Mouse (Mus musculus) stomach, postnatal 0 days (tissue): ENCODE measurements around the gene Ldlrad3. TPM values are rescaled to one million over a fixed set of nuclear protein-coding genes. Genes with fewer than 3 reads are reported as not detected.

Source experiments
- ATAC-seq: fragments of 200-750 bp; cut with Nextera tagmentation; 2 replicates; pipeline ENCODE4 v1.8.0; 2017; ENCODE audit not compliant: low FRiP score, low TSS enrichment
- DNase-seq: peaks from one replicate; pipeline ENCODE4 v3.0.0-alpha.2; 2016; ENCODE audit warnings: low spot score
- H3K27ac ChIP-seq: fragments of 300-500 bp; sonication (generic); replicated peaks from 2 replicates; pipeline ENCODE4 v1.5.1; 2014; ENCODE audit warnings: mild to moderate bottlenecking, control low read depth
- H3K27me3 ChIP-seq: fragments of 300-500 bp; sonication (generic); 2 replicates; pipeline ENCODE4 v1.6.1; 2014; ENCODE audit warnings: low read length; ENCODE audit not compliant: control insufficient read depth, insufficient read depth
- H3K36me3 ChIP-seq: fragments of 300-500 bp; sonication (generic); 2 replicates; pipeline ENCODE4 v1.6.1; 2014; ENCODE audit warnings: low read length, mixed read lengths; ENCODE audit not compliant: control insufficient read depth, insufficient read depth
- H3K4me1 ChIP-seq: fragments of 300-500 bp; sonication (generic); replicated peaks from 2 replicates; pipeline ENCODE4 v1.6.1; 2014; ENCODE audit warnings: antibody characterized with exemption; ENCODE audit not compliant: control insufficient read depth, insufficient read depth
- H3K4me2 ChIP-seq: fragments of 300-500 bp; sonication (generic); replicated peaks from 2 replicates; pipeline ENCODE4 v1.6.1; 2014; ENCODE audit warnings: low read depth, mild to moderate bottlenecking, control low read depth, moderate library complexity
- H3K4me3 ChIP-seq: fragments of 300-500 bp; sonication (generic); 2 replicates; pipeline ENCODE4 v1.5.1; 2014; ENCODE audit warnings: low read depth, low read length, control low read depth
- H3K9ac ChIP-seq: fragments of 300-500 bp; sonication (generic); 2 replicates; pipeline ENCODE4 v1.6.1; 2014; ENCODE audit warnings: mild to moderate bottlenecking, low read length, control low read depth, mixed read lengths
- H3K9me3 ChIP-seq: fragments of 300-500 bp; sonication (generic); 2 replicates; pipeline ENCODE4 v1.6.1; 2016; ENCODE audit warnings: low read length; ENCODE audit not compliant: control insufficient read depth
- CTCF ChIP-seq: IDR thresholded peaks from 2 replicates; pipeline ENCODE4 v1.5.1; 2016; ENCODE audit warnings: antibody characterized with exemption, low read depth, mild to moderate bottlenecking, moderate library complexity
- EP300 ChIP-seq: optimal IDR thresholded peaks from 2 replicates; pipeline ENCODE3; 2016; ENCODE audit warnings: antibody characterized with exemption
- whole genome bisulfite sequencing: fragments of 180-500 bp; shearing (Covaris S2); extraction: QIAGEN DNeasy Blood & Tissue Kit; methylation state at CpG from one replicate; pipeline ENCODE4 v1.1.7; 2014; 5-methylcytosine and 5-hydroxymethylcytosine counted together
- polyA plus RNA-seq: library from polyadenylated mRNA; unstranded; fragments of >200 nt; fragmentation: Nextera tagmentation; extraction: Ambion mirVana; gene quantifications from 2 replicates; pipeline ENCODE4 v1.2.1, GENCODE M21; 2015

The Ldlrad3 gene
- polyA plus RNA-seq, 1 experiment from 2014 or later = 20.5 TPM

DNA sequence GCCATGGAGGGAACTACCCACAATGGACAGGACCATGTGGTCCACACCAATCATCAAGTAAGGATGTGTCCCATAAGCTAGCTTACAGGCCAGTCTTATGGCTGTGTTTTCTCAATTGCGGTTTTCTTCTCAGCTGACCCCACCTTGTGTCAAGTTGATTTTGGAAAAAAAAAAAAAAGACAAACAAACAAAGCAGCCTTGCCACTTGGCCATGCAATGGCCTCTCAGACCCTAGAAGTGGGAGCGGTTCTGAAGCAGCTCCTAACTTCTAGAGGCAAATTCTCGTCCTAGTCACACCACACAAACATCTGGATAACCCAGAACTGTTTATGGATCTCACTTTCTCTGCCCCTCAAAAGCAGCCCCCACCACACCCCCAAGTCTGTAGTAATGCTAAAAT lies 41.1 kb downstream of the Ldlrad3 start:
- H3K9me3 ChIP-seq = no peaks in the 10 kb centered on the region
- no peak overlapping the region for H3K9ac ChIP-seq
- no peaks in the 10 kb centered on the region for H3K27me3 ChIP-seq
- ATAC-seq (no peak), DNase-seq (no peak)
- H3K4me3 ChIP-seq = no peak overlapping the region
- 66% methylated on average over 3 of the region's 3 CpGs for WGBS
- H3K4me1 ChIP-seq = peaks cover 6% of the 10 kb centered on the region
- no peak overlapping the region for H3K27ac ChIP-seq
- TF ChIP-seq CTCF (no peak), EP300 (no peak)
- no peaks in the 10 kb centered on the region for H3K36me3 ChIP-seq
- H3K4me2 ChIP-seq = no peak overlapping the region

DNA sequence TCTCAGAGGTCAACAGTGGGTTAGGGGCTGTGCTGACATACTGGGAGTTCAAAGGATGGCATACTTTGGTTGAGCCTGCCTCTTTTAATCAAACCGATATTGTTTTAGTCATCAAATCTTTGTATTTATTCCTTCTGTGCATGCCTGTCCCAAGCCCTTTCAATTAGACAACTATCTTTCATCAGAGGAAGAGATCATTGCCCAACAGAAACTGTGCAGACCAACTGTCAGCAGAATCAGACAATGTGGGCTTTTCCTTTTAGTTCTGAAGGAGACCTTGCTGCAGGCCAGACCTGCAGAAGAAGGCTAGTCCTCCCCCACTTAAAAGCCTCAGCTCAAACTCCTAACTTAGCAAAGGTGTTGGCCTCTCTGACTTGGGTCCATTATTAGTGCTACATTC lies 41.9 kb downstream of the Ldlrad3 start:
- Histone ChIP-seq H3K4me3 (no peak overlapping the region), H3K9me3 (no peaks in the 10 kb centered on the region), H3K27me3 (no peaks in the 10 kb centered on the region), H3K4me2 (no peak overlapping the region), H3K36me3 (no peaks in the 10 kb centered on the region), H3K27ac (no peak overlapping the region), H3K9ac (no peak overlapping the region), H3K4me1 (peaks cover 6% of the 10 kb centered on the region)
- DNase-seq (no peak), ATAC-seq (no peak)
- WGBS = 89% methylated on average over 1 of the region's 1 CpGs
- TF ChIP-seq CTCF (no peak), EP300 (no peak)

DNA sequence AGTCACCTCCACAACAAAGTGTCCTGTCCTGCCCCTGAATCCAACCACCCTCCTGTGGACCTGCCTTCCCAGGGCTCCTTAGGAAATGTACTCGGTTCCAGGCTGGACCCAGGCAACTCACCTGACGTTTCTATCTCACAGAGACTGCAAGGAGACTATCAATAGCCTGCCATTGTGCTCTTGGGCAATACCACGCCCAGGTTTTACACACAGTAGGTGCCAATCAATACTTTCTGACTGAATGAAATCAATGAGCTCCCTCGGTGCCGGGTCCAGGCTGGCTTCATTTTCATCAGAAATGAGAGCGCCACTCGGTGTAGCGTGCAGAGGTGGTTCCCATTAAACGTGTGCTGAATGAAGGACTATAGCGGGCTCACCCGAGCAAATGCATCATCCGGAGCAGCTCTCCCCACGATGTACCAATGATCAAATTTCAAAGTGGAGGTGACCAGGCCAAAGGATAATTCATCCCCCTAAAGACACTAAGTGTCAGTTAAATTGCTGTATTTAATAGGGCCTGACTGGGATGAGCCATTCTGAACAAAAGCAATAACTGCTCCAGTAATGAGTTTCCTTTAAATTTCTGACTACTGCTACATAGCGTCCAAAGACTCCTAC lies 43.4 kb downstream of the Ldlrad3 start:
- H3K4me3 ChIP-seq = no peak overlapping the region
- WGBS = 64% methylated on average over 14 of the region's 14 CpGs
- H3K36me3 ChIP-seq = no peaks in the 10 kb centered on the region
- H3K9ac ChIP-seq = no peak overlapping the region
- no peaks in the 10 kb centered on the region for H3K27me3 ChIP-seq
- H3K9me3 ChIP-seq = no peaks in the 10 kb centered on the region
- peak overlapping the region; percentile 83 for H3K27ac ChIP-seq
- no peak overlapping the region for H3K4me2 ChIP-seq
- ATAC-seq (no peak), DNase-seq (no peak)
- H3K4me1 ChIP-seq = peaks cover 18% of the 10 kb centered on the region
- TF ChIP-seq EP300 = no peak
- no peak for TF ChIP-seq CTCF

DNA sequence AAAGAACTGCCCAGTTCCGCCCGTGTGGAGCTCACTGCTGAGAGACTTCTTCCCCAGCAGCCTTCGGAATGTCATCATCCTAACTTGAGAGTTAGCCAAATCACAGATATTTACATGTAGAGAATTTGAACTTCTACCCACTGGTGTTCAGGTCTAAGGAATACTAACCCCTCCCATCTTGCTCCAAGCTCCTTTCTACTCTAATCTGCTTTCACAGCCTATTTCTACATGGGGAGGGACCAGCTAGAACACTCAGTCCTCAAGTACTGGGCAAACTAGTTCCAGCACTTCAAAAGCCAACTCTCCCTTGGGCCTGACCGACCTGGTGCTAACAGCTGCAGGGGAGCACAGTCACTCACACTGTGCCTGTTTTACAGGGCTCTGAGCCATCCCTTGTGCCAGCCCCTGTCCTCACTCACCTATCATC lies 44.0 kb downstream of the Ldlrad3 start:
- peak; percentile 91 for ATAC-seq
- TF ChIP-seq CTCF = no peak
- TF ChIP-seq EP300 = peak; percentile 90
- H3K27ac ChIP-seq = peak overlapping the region; percentile 83

DNA sequence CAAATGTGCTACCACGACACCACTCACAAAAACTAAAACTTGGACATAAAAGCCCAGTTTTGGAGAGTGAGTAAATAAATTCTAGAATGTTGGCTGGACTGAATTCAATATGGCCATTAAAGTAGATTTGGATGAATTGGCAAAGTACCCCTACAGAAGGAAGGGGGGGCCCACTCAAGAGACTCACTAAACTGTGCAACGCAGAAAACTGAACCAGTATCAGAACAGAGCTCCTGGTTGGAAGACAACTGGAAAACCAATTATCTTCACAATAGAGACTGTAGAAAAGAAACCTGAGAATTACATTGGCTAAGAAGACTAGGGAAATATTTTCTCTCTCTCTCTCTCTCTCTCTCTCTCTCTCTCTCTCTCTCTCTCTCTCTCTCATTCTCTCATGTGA lies 45.0 kb downstream of the Ldlrad3 start:
- 54% methylated on average over 2 of the region's 2 CpGs for WGBS
- Histone ChIP-seq H3K36me3 (no peaks in the 10 kb centered on the region), H3K9me3 (no peaks in the 10 kb centered on the region), H3K4me3 (no peak overlapping the region), H3K4me1 (peaks cover 19% of the 10 kb centered on the region), H3K9ac (no peak overlapping the region), H3K4me2 (no peak overlapping the region), H3K27ac (no peak overlapping the region), H3K27me3 (no peaks in the 10 kb centered on the region)
- ATAC-seq = no peak
- DNase-seq = no peak
- TF ChIP-seq CTCF (no peak), EP300 (no peak)

More for the DNA sequence above, 44.0 kb downstream of the Ldlrad3 start:
- Histone ChIP-seq H3K9ac (no peak overlapping the region), H3K4me1 (peaks cover 19% of the 10 kb centered on the region), H3K4me3 (no peak overlapping the region), H3K27me3 (no peaks in the 10 kb centered on the region), H3K4me2 (no peak overlapping the region), H3K36me3 (no peaks in the 10 kb centered on the region), H3K9me3 (no peaks in the 10 kb centered on the region)
- peak; percentile 50 for DNase-seq
- 24% methylated on average over 4 of the region's 4 CpGs for WGBS

DNA sequence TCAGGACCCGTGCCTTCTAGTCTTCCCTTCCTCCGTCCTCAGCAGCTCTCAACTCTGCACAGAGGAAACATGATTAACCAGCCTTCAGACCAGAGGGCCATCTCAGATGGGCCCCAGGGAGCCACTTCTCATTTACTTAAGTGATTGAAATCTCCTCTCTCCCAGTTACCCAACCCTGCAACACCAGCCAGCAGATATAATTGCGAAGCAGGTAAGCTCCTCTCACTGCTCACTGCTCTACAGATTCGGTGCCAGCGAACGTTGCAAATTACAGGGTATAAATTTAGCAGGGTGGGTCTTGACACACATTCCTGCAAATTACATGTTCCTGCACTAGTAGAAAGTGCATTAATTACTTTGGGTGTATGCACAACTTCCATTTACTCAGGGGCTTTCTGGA lies 48.3 kb downstream of the Ldlrad3 start:
- no peak for ATAC-seq
- Histone ChIP-seq H3K9me3 (no peaks in the 10 kb centered on the region), H3K9ac (no peak overlapping the region; the same call in 1 of the 2 replicates), H3K27me3 (no peaks in the 10 kb centered on the region), H3K27ac (peak overlapping the region; percentile 69; the same call in 1 of the 2 replicates), H3K36me3 (no peaks in the 10 kb centered on the region), H3K4me2 (no peak overlapping the region), H3K4me1 (peaks cover 21% of the 10 kb centered on the region), H3K4me3 (no peak overlapping the region)
- no peak for TF ChIP-seq EP300
- TF ChIP-seq CTCF = no peak
- WGBS = 32% methylated on average over 6 of the region's 6 CpGs
- DNase-seq = no peak
